Mouse (Mus musculus) embryonic fibroblast, embryonic 13.5 days (primary cell): ENCODE results near the gene Tlr2. TPM values are rescaled to one million over a fixed set of nuclear protein-coding genes. Genes with fewer than 3 reads are reported as not detected.

ENCODE experiments used
- H3K27ac ChIP-seq: 2 replicates; pipeline ENCODE4 v1.5.1; 2012; ENCODE audit warnings: low read length, control low read depth, inconsistent platforms; ENCODE audit not compliant: insufficient read depth
- H3K4me1 ChIP-seq: 2 replicates; pipeline ENCODE4 v1.6.1; 2011; ENCODE audit warnings: low read length; ENCODE audit not compliant: control insufficient read depth, insufficient read depth
- H3K4me3 ChIP-seq: 2 replicates; pipeline ENCODE4 v1.5.1; 2011; ENCODE audit warnings: mild to moderate bottlenecking, control low read depth, low read length; ENCODE audit not compliant: insufficient read depth
- CTCF ChIP-seq: IDR thresholded peaks from 2 replicates; pipeline ENCODE4 v1.5.1; 2011; ENCODE audit warnings: mild to moderate bottlenecking, control low read depth, low read length, moderate library complexity, borderline replicate concordance; ENCODE audit not compliant: insufficient read depth
- POLR2A ChIP-seq: IDR thresholded peaks from 2 replicates; pipeline ENCODE4 v1.6.1; 2011; ENCODE audit warnings: low read depth, mild to moderate bottlenecking, control low read depth, low read length, moderate library complexity
- polyA plus RNA-seq: library from polyadenylated mRNA; stranded (reverse); fragments of >200 nt; gene quantifications from 2 replicates; pipeline ENCODE4 v1.2.4, GENCODE M21; 2011; ENCODE audit warnings: low read depth; ENCODE audit not compliant: missing spikeins, insufficient read length

The Tlr2 gene
- polyA plus RNA-seq, 1 experiment, result 4.7 TPM

DNA sequence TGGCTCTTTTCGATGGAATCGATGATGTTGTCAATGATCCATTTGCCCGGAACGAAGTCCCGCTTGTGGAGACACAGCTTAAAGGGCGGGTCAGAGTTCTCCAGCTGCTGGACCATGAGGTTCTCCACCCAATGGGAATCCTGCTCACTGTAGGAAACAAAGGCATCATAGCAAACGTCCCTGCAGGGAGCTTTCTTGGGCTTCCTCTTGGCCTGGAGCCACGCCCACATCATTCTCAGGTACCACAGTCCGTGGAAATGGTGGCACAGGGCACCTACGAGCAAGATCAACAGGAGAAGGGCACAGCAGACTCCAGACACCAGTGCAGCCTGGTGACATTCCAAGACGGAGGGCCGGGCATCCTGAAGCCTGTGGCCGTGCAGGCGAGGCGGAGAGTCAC is 4.9 kb downstream of the Tlr2 start:
- no peak overlapping the region for H3K27ac ChIP-seq
- H3K4me3 ChIP-seq, result no peak overlapping the region
- H3K4me1 ChIP-seq, result no peaks in the 10 kb centered on the region
- no peak for TF ChIP-seq POLR2A

DNA sequence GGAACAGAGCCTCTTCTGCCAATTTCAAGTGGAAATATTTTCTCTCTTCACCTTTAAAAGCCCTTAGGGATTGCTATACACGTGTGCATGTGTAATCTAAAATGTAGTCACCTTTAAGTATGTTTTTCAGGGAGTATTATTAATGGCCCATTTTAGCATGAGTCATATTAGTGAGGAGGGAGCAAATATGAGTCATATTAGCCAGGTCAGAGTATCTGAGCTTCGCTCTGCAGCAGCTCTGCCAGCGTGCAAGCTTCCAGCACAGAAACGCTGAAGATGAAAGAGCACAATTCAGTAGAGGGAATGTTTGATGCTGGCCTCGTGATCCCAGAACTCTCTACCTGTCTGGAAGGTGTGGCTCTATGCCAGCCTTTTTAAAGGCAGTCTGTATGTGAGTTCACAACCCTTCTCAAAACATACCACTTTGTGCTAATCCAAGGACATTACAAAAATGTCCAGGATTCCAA is 13.4 kb downstream of the Tlr2 start:
- H3K4me3 ChIP-seq, result no peak overlapping the region
- TF ChIP-seq CTCF (no peak), POLR2A (no peak)
- no peak overlapping the region for H3K27ac ChIP-seq
- peaks cover 2% of the 10 kb centered on the region; the same call in 1 of the 2 replicates for H3K4me1 ChIP-seq

DNA sequence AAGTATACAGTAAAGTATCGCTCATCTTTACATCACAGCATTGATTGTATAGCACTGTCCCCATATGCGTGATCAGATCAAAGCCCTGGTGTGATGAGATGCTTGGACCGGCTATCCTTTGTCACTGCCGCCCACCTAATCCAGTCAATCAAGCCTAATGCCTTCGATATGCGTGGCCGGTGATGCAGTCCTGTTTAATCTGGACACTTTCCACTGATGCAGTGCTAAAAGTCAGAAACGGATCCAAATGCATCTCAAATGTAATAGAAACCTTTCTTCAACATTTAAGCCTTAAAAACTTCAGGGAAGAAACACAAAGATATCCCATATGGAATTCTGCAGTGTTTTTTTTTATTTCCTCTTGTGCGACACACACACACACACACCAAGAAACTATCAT is 13.9 kb downstream of the Tlr2 start:
- no peak for TF ChIP-seq POLR2A
- TF ChIP-seq CTCF, result no peak
- H3K4me1 ChIP-seq, result peaks cover 2% of the 10 kb centered on the region; the same call in 1 of the 2 replicates
- H3K27ac ChIP-seq, result no peak overlapping the region
- no peak overlapping the region for H3K4me3 ChIP-seq

DNA sequence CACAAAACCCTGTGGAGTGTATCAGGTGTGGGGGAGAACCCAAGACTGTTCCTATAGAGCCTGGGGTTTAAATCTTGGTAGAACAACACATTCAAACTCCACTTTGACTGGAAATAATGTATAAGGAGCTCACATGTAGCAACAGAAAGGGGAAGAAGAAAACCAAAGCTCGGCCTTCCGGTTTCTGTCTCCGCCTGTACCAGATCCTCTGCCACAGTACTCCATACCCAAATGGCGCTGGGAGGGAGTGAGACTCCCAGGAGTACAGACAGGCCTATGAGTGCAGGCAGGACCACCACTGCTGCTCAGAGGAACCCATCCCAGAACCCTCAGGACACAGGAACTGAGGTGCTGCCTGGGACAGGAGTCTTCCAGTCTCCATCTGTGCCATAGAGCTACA is 17.8 kb downstream of the Tlr2 start:
- no peak for TF ChIP-seq CTCF
- TF ChIP-seq POLR2A, result no peak
- H3K4me3 ChIP-seq, result no peak overlapping the region
- no peak overlapping the region for H3K27ac ChIP-seq
- H3K4me1 ChIP-seq, result peaks cover under 1% of the 10 kb centered on the region; the same call in 1 of the 2 replicates

DNA sequence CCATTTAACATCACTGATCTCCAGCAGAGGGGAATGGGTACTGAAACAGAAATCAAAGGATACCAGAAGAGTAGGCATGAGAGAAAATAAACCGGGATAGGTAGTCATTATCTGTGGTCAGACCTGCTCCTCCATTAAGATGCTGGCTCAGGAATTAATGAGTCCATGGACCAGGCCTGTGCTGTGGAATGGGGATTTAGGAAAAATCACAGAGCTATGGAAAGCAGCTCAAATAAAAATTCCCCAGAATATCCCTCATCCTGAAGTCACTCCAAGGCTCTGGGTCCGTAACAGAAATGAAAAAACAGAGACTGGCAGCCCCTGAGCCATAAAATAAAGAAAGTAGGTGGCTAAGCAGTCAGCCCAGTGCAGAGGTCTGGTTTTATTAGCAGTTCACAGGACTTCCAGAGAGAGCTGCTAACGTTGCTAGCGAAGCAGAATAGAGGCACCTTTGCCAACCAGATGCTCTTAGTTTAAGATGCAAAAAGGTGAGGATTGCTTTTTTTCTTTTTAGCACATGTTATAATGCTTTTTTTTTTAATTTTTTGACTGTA is 25.1 kb downstream of the Tlr2 start:
- Histone ChIP-seq H3K4me1 (0 out of 2 replicates have a peak, but pooled peaks cover 2% of the 10 kb centered on the region), H3K27ac (no peak overlapping the region), H3K4me3 (no peak overlapping the region)
- no peak for TF ChIP-seq POLR2A
- no peak for TF ChIP-seq CTCF

DNA sequence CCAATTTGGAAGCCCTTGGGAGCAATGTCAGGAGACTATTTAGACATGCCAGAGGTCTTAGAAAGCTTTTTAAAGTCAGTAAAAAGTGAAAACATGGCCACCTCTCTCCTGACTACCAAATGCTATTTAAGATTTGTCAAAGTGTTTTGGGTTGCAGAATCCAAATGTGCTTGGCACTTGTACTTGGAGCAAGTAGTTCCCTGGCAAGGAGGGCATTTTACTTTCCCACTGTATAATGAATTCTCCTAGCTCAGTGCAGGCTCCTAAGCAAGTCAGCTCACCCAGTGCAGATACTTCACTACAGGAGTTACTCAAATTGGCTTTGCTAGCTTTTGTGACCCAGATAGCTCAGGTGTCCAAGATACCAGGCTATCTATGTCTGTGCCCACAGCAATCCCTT is 28.7 kb downstream of the Tlr2 start:
- H3K4me3 ChIP-seq, result no peak overlapping the region
- peaks cover 2% of the 10 kb centered on the region; the same call in 1 of the 2 replicates for H3K4me1 ChIP-seq
- no peak overlapping the region for H3K27ac ChIP-seq
- no peak for TF ChIP-seq CTCF
- no peak for TF ChIP-seq POLR2A

DNA sequence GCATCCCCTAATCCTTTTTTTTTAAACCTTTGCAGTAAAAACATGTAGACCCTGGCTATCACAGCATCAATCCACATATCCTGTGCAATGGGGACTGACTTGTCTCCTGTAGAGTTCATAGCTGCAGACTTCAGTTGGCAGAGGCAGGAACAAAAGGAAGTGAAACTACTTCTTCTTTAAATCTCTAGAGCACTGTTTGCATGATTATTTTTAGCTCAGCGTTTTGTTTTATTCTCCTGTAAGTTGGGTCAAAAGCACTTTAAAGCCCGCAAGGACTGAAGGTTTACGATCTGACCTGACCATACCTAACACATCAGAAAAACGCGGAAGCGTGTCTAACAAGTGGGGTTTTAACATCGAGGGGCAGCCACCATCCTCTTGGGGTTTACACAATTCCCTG is 29.6 kb downstream of the Tlr2 start:
- no peak overlapping the region for H3K4me3 ChIP-seq
- H3K4me1 ChIP-seq, result peaks cover 2% of the 10 kb centered on the region; the same call in 1 of the 2 replicates
- TF ChIP-seq CTCF, result no peak
- no peak for TF ChIP-seq POLR2A
- H3K27ac ChIP-seq, result no peak overlapping the region

DNA sequence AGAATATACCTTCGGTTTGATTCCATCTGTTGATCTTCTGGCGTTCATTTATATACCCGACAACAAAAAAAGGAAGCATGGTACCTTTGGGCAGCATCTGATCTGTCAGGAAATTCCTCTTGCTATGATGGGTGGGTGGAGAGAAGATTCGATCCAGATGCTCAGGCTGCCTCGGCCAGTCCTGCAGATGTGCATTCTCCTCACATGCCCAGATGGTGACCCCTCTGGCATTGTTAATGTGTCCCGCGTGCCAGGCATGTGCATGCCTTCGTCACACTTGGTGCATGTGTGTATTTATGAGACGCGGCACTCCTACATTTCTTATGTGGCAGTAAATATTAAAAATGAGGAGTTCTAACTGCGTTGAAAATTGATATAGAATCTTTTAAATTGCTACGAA is 33.1 kb downstream of the Tlr2 start:
- Histone ChIP-seq H3K4me1 (peaks cover 2% of the 10 kb centered on the region; the same call in 1 of the 2 replicates), H3K4me3 (no peak overlapping the region), H3K27ac (no peak overlapping the region)
- no peak for TF ChIP-seq POLR2A

DNA sequence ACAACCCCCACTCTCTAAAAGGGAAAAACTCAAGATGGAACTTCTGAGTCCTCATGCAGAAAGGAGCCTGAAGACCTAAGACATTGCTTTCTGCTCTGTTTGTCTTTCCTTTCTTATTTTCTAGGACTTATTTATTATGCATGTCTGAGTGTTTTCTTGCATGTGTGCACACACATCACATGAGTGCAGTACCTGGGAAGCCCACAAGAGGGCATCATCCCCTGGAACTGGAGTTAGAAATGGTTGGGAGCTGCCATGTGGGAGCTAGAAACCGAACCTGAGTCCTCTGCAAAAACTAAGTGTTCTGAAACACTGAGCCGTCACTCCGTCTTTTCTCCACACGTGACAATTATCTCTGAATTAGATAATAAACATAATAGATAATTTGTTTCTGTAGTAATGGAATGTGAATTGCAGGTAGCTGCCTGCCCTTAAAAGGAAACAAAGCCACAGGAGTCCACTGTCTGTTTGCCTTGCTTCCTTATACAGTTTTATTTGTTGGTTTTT is 39.9 kb downstream of the Tlr2 start:
- Histone ChIP-seq H3K4me3 (no peak overlapping the region), H3K27ac (no peak overlapping the region), H3K4me1 (no peaks in the 10 kb centered on the region)
- TF ChIP-seq POLR2A (no peak), CTCF (no peak)

DNA sequence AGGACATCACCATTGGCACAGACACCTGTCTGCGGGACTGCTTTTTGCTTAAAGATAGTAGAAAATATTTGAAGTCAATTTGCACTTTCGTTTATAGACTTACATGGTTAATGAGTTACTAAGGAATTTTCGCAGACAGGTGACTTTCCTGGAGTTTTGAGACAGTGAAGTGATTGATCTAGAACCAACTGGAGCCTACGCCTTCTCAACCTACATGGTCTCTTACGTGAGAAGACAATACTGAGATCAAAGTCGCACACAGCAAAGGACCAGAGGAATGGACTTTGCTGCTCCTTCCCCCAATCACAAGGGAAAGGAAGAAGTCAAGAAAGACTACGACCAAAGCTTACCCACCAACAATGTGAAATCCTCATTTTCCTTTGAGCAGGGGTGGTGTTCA is 42.1 kb downstream of the Tlr2 start:
- Histone ChIP-seq H3K4me1 (no peaks in the 10 kb centered on the region), H3K27ac (no peak overlapping the region), H3K4me3 (no peak overlapping the region)
- TF ChIP-seq POLR2A (no peak), CTCF (no peak)
